Mouse (Mus musculus) olfactory bulb, adult 2 months (tissue): ENCODE results near the gene Rnpep.

ENCODE experiments used
- CTCF ChIP-seq: fragments of 200-500 bp; IDR thresholded peaks from 2 replicates; pipeline ENCODE4 v1.5.1; 2012; ENCODE audit warnings: low read depth, mild to moderate bottlenecking, low read length, moderate library complexity; ENCODE audit not compliant: insufficient read depth
- POLR2A ChIP-seq: fragments of 200-500 bp; IDR thresholded peaks from 2 replicates; pipeline ENCODE4 v1.6.1; 2012; ENCODE audit warnings: mild to moderate bottlenecking, low read depth, low read length, moderate library complexity; ENCODE audit not compliant: insufficient read depth

DNA sequence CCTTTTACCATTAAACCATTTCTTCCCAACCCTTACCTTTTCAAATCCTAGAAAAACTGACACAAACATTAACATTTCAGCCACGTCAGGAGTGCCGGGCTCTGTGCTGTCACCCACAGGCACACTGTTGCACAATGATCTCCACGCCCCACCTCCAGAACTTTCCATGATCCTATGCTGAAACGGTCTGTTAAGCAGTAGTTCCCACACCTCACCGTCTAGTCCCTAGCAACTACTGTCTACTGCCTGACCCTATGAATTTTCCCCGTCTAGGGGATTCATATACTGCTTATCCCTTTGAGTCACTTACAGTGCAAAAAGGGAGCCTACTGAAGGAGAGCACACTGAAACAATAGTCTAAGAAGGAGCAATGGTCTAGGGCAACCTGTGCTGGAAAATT lies 49.9 kb downstream of the Rnpep start:
- TF ChIP-seq CTCF (no peak), POLR2A (no peak)
